Mouse (Mus musculus): ENCODE results near the gene Stum. TPM values are rescaled to one million over a fixed set of nuclear protein-coding genes. Genes with fewer than 3 reads are reported as not detected.

Gene Stum
- polyA plus RNA-seq, 1 experiment from 2014 or later = 0.44 TPM

GRCm38 (mm10) chr1:180460721-180461120, 22.6 kb downstream of the Stum start:
- no peaks in the 10 kb centered on the region for H3K36me3 ChIP-seq
- WGBS = 57% methylated on average over 5 of the region's 5 CpGs
- ATAC-seq (ENCODE audit: extremely low read depth, insufficient number of reproducible peaks, low FRiP score, low TSS enrichment) = no peak

DNA sequence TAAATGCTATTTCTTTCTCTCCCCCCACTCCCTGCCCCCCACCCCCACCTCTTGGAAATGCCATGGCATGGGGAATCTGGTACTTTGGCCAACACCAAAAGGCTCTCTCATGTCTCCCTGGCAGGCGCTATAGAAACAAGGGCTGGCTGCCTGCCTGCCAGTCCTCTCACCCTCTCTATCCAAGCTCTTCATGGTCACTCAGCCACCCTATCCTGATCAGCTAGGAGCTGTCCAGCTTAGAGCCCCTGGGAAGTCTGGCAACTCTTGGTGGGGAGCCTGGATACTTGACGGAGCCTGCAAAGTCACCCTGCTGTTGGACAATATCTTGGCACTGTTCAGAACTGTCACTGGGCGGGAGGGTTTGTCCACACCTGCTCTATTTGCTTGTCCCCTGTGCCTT, 24.6 kb downstream of the Stum start:
- no peak overlapping the region for H3K4me3 ChIP-seq
- ATAC-seq (ENCODE audit: extremely low read depth, insufficient number of reproducible peaks, low FRiP score, low TSS enrichment) = no peak
- 28% methylated on average over 3 of the region's 3 CpGs for WGBS
- no peak overlapping the region for H3K9ac ChIP-seq
- no peak overlapping the region for H3K4me2 ChIP-seq
- peaks cover 73% of the 10 kb centered on the region for H3K27me3 ChIP-seq (replicated peaks)
- H3K9me3 ChIP-seq = no peaks in the 10 kb centered on the region
- H3K36me3 ChIP-seq = no peaks in the 10 kb centered on the region
- no peak overlapping the region for H3K27ac ChIP-seq (replicated peaks)
- peaks cover 21% of the 10 kb centered on the region for H3K4me1 ChIP-seq

More at GRCm38 (mm10) chr1:180460721-180461120, 22.6 kb downstream of the Stum start:
- H3K4me2 ChIP-seq = no peak overlapping the region
- peaks cover 73% of the 10 kb centered on the region for H3K27me3 ChIP-seq (replicated peaks)
- H3K4me3 ChIP-seq = no peak overlapping the region
- H3K4me1 ChIP-seq = peaks cover 21% of the 10 kb centered on the region
- H3K27ac ChIP-seq (replicated peaks) = no peak overlapping the region
- H3K9ac ChIP-seq = no peak overlapping the region
- no peaks in the 10 kb centered on the region for H3K9me3 ChIP-seq

DNA sequence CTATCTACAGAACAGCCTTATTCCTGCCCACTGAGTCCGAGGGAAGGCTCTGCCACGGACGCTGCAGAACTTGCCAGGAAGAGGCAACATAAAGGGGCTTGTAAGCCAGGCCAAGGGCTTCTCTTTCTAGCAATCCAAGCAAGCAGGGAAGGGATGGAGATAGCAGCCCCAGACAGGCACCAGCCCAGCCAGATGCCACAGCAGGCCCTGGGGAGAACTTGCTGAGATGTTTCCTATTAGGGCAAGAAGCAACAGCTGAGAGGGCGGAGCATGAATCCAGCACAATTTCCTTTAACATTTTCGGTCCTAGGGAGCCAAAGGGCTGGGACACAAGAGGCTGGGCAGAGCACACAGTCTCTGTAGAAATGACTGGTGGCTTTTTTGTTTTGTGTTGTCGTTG, 25.0 kb downstream of the Stum start:
- no peak overlapping the region for H3K27ac ChIP-seq (replicated peaks)
- peaks cover 76% of the 10 kb centered on the region for H3K27me3 ChIP-seq (replicated peaks)
- no peak overlapping the region for H3K9ac ChIP-seq
- ATAC-seq (ENCODE audit: extremely low read depth, insufficient number of reproducible peaks, low FRiP score, low TSS enrichment) = no peak
- WGBS = 38% methylated on average over 6 of the region's 6 CpGs
- H3K4me2 ChIP-seq = no peak overlapping the region
- peaks cover 21% of the 10 kb centered on the region for H3K4me1 ChIP-seq
- H3K4me3 ChIP-seq = no peak overlapping the region
- H3K9me3 ChIP-seq = no peaks in the 10 kb centered on the region
- H3K36me3 ChIP-seq = no peaks in the 10 kb centered on the region

GRCm38 (mm10) chr1:180449641-180450040, 33.7 kb downstream of the Stum start:
- Histone ChIP-seq H3K9ac (no peak overlapping the region), H3K27me3 (replicated peaks) (peaks cover 69% of the 10 kb centered on the region)

DNA sequence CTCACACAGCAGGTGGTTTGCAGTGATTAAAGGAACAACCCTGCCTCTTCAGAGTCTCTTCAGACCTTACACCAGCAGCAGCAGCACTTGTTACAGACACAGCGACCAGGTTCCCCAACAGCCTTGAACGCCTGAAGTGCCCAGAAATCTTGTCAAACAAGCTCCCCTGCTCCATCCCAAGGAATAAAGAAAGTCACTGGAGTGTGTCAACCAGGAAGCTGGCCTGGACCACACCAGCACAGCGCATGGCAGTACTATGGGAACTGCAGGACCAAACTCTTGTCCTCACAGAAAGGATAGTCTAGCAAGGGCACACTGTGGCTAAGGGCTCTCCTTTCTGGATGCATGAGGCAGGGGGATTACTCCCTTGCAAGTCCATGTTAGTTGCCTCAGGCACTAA, 38.9 kb downstream of the Stum start:
- no peak for ATAC-seq (ENCODE audit: extremely low read depth, insufficient number of reproducible peaks, low FRiP score, low TSS enrichment)
- Histone ChIP-seq H3K4me2 (no peak overlapping the region), H3K9ac (no peak overlapping the region), H3K9me3 (no peaks in the 10 kb centered on the region), H3K4me1 (no peaks in the 10 kb centered on the region; the same call in 1 of the 2 replicates), H3K4me3 (no peak overlapping the region), H3K36me3 (no peaks in the 10 kb centered on the region), H3K27ac (replicated peaks) (no peak overlapping the region), H3K27me3 (replicated peaks) (peaks cover 77% of the 10 kb centered on the region)
- 59% methylated on average over 3 of the region's 3 CpGs for WGBS

More at GRCm38 (mm10) chr1:180449641-180450040, 33.7 kb downstream of the Stum start:
- ATAC-seq (ENCODE audit: extremely low read depth, insufficient number of reproducible peaks, low FRiP score, low TSS enrichment) = no peak
- Histone ChIP-seq H3K4me2 (no peak overlapping the region), H3K9me3 (no peaks in the 10 kb centered on the region), H3K36me3 (no peaks in the 10 kb centered on the region), H3K4me3 (no peak overlapping the region), H3K27ac (replicated peaks) (no peak overlapping the region), H3K4me1 (no peaks in the 10 kb centered on the region; the same call in 1 of the 2 replicates)
- WGBS = 37% methylated on average over 2 of the region's 2 CpGs

GRCm38 (mm10) chr1:180439496-180439895, 43.8 kb downstream of the Stum start:
- no peak overlapping the region for H3K4me3 ChIP-seq
- no peaks in the 10 kb centered on the region for H3K36me3 ChIP-seq
- no peak overlapping the region for H3K27ac ChIP-seq (replicated peaks)
- no peak overlapping the region for H3K9ac ChIP-seq
- ATAC-seq (ENCODE audit: extremely low read depth, insufficient number of reproducible peaks, low FRiP score, low TSS enrichment) = no peak
- 64% methylated on average over 4 of the region's 4 CpGs for WGBS
- H3K9me3 ChIP-seq = no peaks in the 10 kb centered on the region
- peaks cover 98% of the 10 kb centered on the region for H3K27me3 ChIP-seq (replicated peaks)
- H3K4me2 ChIP-seq = no peak overlapping the region
- H3K4me1 ChIP-seq = 0 out of 2 replicates have a peak, but pooled peaks cover 5% of the 10 kb centered on the region

- Histone ChIP-seq H3K36me3 (no peaks in the 10 kb centered on the region), H3K4me1 (peaks cover 11% of the 10 kb centered on the region), H3K4me2 (no peak overlapping the region), H3K27me3 (replicated peaks) (peaks cover 92% of the 10 kb centered on the region), H3K9me3 (no peaks in the 10 kb centered on the region), H3K27ac (replicated peaks) (no peak overlapping the region), H3K4me3 (no peak overlapping the region), H3K9ac (no peak overlapping the region)
- 9% methylated on average over 9 of the region's 9 CpGs for WGBS
- no peak for ATAC-seq (ENCODE audit: extremely low read depth, insufficient number of reproducible peaks, low FRiP score, low TSS enrichment)
Observed at GRCm38 (mm10) chr1:180434925-180435324, 48.4 kb downstream of the Stum start.

DNA sequence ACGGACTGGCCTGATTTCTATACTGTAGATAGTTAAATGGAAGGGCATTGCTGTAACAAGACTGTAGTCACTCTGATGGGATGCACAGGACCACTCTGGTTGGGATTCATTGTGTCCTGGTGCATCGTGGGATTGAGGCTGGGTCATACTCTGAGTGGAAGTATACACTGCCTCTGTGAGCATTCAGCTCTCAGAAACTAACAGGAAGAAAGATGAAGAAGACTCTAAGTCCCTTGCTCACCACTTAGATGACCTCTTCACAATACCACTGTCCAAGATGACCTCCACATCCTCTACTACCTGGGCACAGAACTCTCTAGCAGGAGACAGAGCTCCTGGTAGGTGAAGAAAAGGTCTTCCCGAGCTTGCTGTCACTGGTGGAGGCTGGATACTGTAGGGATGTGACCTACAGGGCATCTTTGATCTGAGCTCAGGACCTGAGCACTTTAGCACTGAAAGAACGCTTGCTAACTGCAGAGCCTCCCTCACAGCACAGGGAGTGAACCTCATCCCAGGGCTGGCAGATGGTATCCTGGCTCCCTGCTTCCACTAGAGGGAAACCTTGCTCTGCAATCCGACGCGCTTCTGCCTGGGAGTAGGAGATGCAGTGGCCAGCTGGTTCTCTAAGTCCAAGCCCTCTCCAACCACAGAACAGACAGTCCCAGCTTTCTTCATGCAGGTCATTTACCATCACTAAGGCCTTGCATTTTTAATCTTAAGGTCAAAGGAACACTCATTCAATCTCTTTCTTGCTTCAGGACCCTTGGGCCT, 49.3 kb downstream of the Stum start:
- H3K4me3 ChIP-seq = no peak overlapping the region
- H3K27ac ChIP-seq (replicated peaks) = no peak overlapping the region
- ATAC-seq (ENCODE audit: extremely low read depth, insufficient number of reproducible peaks, low FRiP score, low TSS enrichment) = no peak
- H3K36me3 ChIP-seq = no peaks in the 10 kb centered on the region
- 15% methylated on average over 7 of the region's 7 CpGs for WGBS
- H3K27me3 ChIP-seq (replicated peaks) = peaks cover 88% of the 10 kb centered on the region
- no peak overlapping the region for H3K4me2 ChIP-seq
- H3K9ac ChIP-seq = no peak overlapping the region
- peaks cover 11% of the 10 kb centered on the region for H3K4me1 ChIP-seq
- no peaks in the 10 kb centered on the region for H3K9me3 ChIP-seq

DNA sequence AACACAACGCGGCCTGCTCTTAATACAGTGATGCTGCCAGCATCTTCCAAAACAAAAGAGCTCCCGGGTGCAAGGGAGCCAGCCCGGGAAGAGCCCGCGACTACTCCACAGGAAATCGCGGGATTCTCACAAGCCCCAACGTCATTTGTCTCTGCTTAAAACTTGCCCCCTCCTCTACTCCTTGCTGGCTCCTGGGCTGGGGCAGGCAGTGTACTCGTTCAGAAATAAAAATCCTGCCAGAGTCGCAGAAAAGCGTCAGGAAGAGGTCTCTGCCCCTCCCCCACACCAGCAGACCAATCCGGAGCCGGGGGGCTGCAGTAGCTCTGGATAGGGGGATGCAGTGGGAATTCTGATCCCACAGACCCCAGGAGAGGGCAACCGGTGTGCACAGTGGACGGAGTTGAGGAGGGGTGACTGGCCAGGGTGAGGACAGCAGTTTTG, 50.2 kb downstream of the Stum start:
- Histone ChIP-seq H3K27me3 (replicated peaks) (peaks cover 79% of the 10 kb centered on the region), H3K4me3 (peak overlapping the region; percentile 32), H3K4me1 (peaks cover 15% of the 10 kb centered on the region), H3K9ac (peak overlapping the region; percentile 58), H3K36me3 (no peaks in the 10 kb centered on the region), H3K4me2 (peak overlapping the region; percentile 60), H3K9me3 (no peaks in the 10 kb centered on the region), H3K27ac (replicated peaks) (no peak overlapping the region)
- 2% methylated on average over 16 of the region's 16 CpGs for WGBS
- no peak for ATAC-seq (ENCODE audit: extremely low read depth, insufficient number of reproducible peaks, low FRiP score, low TSS enrichment)

GRCm38 (mm10) chr1:180431833-180432232, 51.5 kb downstream of the Stum start:
- Histone ChIP-seq H3K4me2 (no peak overlapping the region), H3K27me3 (replicated peaks) (peaks cover 67% of the 10 kb centered on the region)
- ATAC-seq (ENCODE audit: extremely low read depth, insufficient number of reproducible peaks, low FRiP score, low TSS enrichment) = no peak

DNA sequence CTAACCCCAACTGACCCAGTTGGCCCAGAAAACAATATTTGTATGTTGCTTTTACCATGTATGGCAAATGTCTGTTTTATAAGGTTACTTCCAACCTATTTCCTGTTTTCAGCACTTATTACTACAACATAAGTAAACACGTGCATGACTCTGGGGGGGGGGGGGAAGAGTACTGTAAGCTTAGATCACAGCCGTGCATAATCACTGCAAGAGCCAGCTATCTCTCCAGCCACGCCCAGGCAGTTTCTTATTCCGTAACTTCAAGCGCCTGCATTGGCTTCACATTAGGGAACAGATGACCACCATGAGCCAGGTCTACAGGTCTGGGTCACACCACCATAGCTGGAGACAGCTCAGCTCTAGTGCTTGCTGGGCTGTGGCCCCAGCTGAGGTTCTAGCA, 53.5 kb downstream of the Stum start:
- Histone ChIP-seq H3K36me3 (no peaks in the 10 kb centered on the region), H3K4me2 (no peak overlapping the region), H3K4me3 (no peak overlapping the region), H3K9me3 (no peaks in the 10 kb centered on the region), H3K27me3 (replicated peaks) (peaks cover 51% of the 10 kb centered on the region), H3K4me1 (peaks cover 22% of the 10 kb centered on the region), H3K27ac (replicated peaks) (no peak overlapping the region), H3K9ac (no peak overlapping the region)
- no peak for ATAC-seq (ENCODE audit: extremely low read depth, insufficient number of reproducible peaks, low FRiP score, low TSS enrichment)
- WGBS = 47% methylated on average over 5 of the region's 5 CpGs

More at GRCm38 (mm10) chr1:180431833-180432232, 51.5 kb downstream of the Stum start:
- 61% methylated on average over 12 of the region's 12 CpGs for WGBS
- no peaks in the 10 kb centered on the region for H3K9me3 ChIP-seq
- no peak overlapping the region for H3K9ac ChIP-seq
- H3K4me3 ChIP-seq = no peak overlapping the region
- H3K36me3 ChIP-seq = no peaks in the 10 kb centered on the region
- H3K27ac ChIP-seq (replicated peaks) = no peak overlapping the region
- peaks cover 23% of the 10 kb centered on the region for H3K4me1 ChIP-seq

DNA sequence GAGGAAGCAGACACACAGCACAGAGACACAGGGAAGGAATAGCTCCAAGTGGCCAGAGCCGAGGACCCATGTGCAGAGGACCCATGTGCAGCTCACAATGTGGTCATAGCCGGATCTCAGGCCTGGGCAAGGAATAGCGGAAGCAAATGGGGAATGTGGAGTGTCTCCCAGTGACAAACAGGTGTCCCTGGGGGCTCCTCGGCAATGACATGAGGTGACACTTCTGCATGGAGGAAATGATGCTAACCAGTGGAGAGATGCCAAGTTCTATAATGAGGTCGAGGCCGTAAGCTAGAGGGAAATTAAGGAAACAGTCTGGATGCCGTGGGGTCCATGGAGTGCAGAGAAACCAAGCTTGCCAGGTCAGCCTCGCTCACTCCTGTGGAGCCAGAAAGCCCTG, 54.4 kb downstream of the Stum start:
- Histone ChIP-seq H3K27me3 (replicated peaks) (peaks cover 46% of the 10 kb centered on the region), H3K4me1 (peaks cover 20% of the 10 kb centered on the region), H3K36me3 (no peaks in the 10 kb centered on the region), H3K9ac (no peak overlapping the region), H3K27ac (replicated peaks) (no peak overlapping the region), H3K9me3 (no peaks in the 10 kb centered on the region), H3K4me2 (no peak overlapping the region), H3K4me3 (no peak overlapping the region)
- ATAC-seq (ENCODE audit: extremely low read depth, insufficient number of reproducible peaks, low FRiP score, low TSS enrichment) = no peak
- 73% methylated on average over 8 of the region's 8 CpGs for WGBS
